Mouse (Mus musculus) forebrain, postnatal 0 days (tissue): ENCODE measurements around the gene Ctsf. TPM values are rescaled to one million over a fixed set of nuclear protein-coding genes. Genes with fewer than 3 reads are reported as not detected.
"Not testable (repeated sequence)": the region's sequence is repeated elsewhere in the genome, so short reads cannot be mapped to it uniquely, and the experiment has no call there.

ENCODE experiments used
- ATAC-seq: fragments of 200-750 bp; cut with Nextera tagmentation; 2 replicates; pipeline ENCODE4 v1.8.0; 2017; ENCODE audit warnings: mild to moderate bottlenecking, moderate library complexity
- DNase-seq: peaks from one replicate; pipeline ENCODE4 v3.0.0-alpha.2; 2015
- H3K27ac ChIP-seq: fragments of 300-500 bp; sonication (generic); 2 replicates; pipeline ENCODE4 v1.5.1; 2014; ENCODE audit warnings: low read depth, mild to moderate bottlenecking, antibody characterized with exemption, low read length, moderate library complexity, mixed read lengths
- H3K27me3 ChIP-seq: fragments of 300-500 bp; sonication (generic); 2 replicates; pipeline ENCODE4 v1.6.1; 2014; ENCODE audit warnings: mild to moderate bottlenecking, low read length, mixed read lengths; ENCODE audit not compliant: insufficient read depth
- H3K36me3 ChIP-seq: fragments of 300-500 bp; sonication (generic); 2 replicates; pipeline ENCODE4 v1.6.1; 2014; ENCODE audit warnings: mild to moderate bottlenecking, moderate library complexity; ENCODE audit not compliant: insufficient read depth
- H3K4me1 ChIP-seq: fragments of 300-500 bp; sonication (generic); 2 replicates; pipeline ENCODE4 v1.6.1; 2014; ENCODE audit warnings: antibody characterized with exemption; ENCODE audit not compliant: insufficient read depth
- H3K4me2 ChIP-seq: fragments of 300-500 bp; sonication (generic); 2 replicates; pipeline ENCODE4 v1.6.1; 2014; ENCODE audit warnings: low read depth, mild to moderate bottlenecking, moderate library complexity
- H3K4me3 ChIP-seq: fragments of 300-500 bp; sonication (generic); 2 replicates; pipeline ENCODE4 v1.5.1; 2014; ENCODE audit warnings: low read depth, low read length, mixed read lengths
- H3K9ac ChIP-seq: fragments of 300-500 bp; sonication (generic); 2 replicates; pipeline ENCODE4 v1.6.1; 2014; ENCODE audit warnings: mild to moderate bottlenecking
- H3K9me3 ChIP-seq: fragments of 300-500 bp; sonication (generic); 2 replicates; pipeline ENCODE4 v1.6.1; 2016; ENCODE audit warnings: low read length
- CTCF ChIP-seq: sonication (generic); IDR thresholded peaks from 2 replicates; pipeline ENCODE4 v1.5.1; 2016; ENCODE audit warnings: antibody characterized with exemption, control low read depth, low read depth
- WGBS: fragments of 180-500 bp; shearing (Covaris S2); extraction: QIAGEN DNeasy Blood & Tissue Kit; methylation state at CpG from one replicate; pipeline ENCODE4 v1.1.7; 2014; 5-methylcytosine and 5-hydroxymethylcytosine counted together
- polyA plus RNA-seq: library from polyadenylated mRNA; unstranded; fragments of >200 nt; fragmentation: Nextera tagmentation; extraction: Ambion mirVana; gene quantifications from 2 replicates; pipeline ENCODE4 v1.2.1, GENCODE M21; 2015
- total RNA-seq: library from RNA; depleted of rRNA; stranded (reverse); fragments of >200 nt; gene quantifications from 2 replicates; pipeline ENCODE4 v1.2.3, GENCODE M21; 2014

Gene Ctsf
- total and polyA plus RNA-seq, 2 experiments from 2014 or later, result 79.4 to 117 TPM

GRCm38 (mm10) chr19:4849800-4850199, 5.1 kb upstream of the Ctsf start:
- TF ChIP-seq CTCF, result no peak
- H3K4me3 ChIP-seq, result no peak overlapping the region
- WGBS, result 74% methylated on average over 4 of the region's 4 CpGs
- DNase-seq (no peak), ATAC-seq (no peak)
- H3K4me1 ChIP-seq, result peaks cover 4% of the 10 kb centered on the region; the same call in 1 of the 2 replicates
- H3K9me3 ChIP-seq, result no peaks in the 10 kb centered on the region
- no peaks in the 10 kb centered on the region for H3K27me3 ChIP-seq
- no peak overlapping the region for H3K9ac ChIP-seq
- no peaks in the 10 kb centered on the region for H3K36me3 ChIP-seq
- no peak overlapping the region for H3K4me2 ChIP-seq
- no peak overlapping the region for H3K27ac ChIP-seq

- no peak overlapping the region for H3K9ac ChIP-seq
- no peak overlapping the region for H3K27ac ChIP-seq
- 30% methylated on average over 5 of the region's 5 CpGs for WGBS
- no peak for DNase-seq
- H3K4me1 ChIP-seq, result peaks cover 4% of the 10 kb centered on the region; the same call in 1 of the 2 replicates
- no peak for TF ChIP-seq CTCF
- H3K4me3 ChIP-seq, result no peak overlapping the region
- no peaks in the 10 kb centered on the region for H3K9me3 ChIP-seq
- no peak overlapping the region for H3K4me2 ChIP-seq
- no peaks in the 10 kb centered on the region for H3K36me3 ChIP-seq
- ATAC-seq, result no peak
- no peaks in the 10 kb centered on the region for H3K27me3 ChIP-seq
These were observed 4.6 kb upstream of the Ctsf start for GRCm38 (mm10) chr19:4850281-4850680.

GRCm38 (mm10) chr19:4855470-4855820, 515 bp downstream of the Ctsf start:
- Histone ChIP-seq H3K27me3 (no peaks in the 10 kb centered on the region), H3K27ac (0 out of 2 replicates have a peak overlapping the region, but pooled peaks have one; percentile 9), H3K9ac (peak overlapping the region; percentile 74), H3K4me2 (peak overlapping the region; percentile 99), H3K4me3 (peak overlapping the region; percentile 72), H3K4me1 (peaks cover 9% of the 10 kb centered on the region; the same call in 1 of the 2 replicates), H3K9me3 (no peaks in the 10 kb centered on the region), H3K36me3 (peaks cover 22% of the 10 kb centered on the region)
- 1% methylated on average over 14 of the region's 14 CpGs for WGBS
- DNase-seq, result no peak
- peak; percentile 9; the same call in 1 of the 2 replicates for ATAC-seq
- no peak for TF ChIP-seq CTCF

DNA sequence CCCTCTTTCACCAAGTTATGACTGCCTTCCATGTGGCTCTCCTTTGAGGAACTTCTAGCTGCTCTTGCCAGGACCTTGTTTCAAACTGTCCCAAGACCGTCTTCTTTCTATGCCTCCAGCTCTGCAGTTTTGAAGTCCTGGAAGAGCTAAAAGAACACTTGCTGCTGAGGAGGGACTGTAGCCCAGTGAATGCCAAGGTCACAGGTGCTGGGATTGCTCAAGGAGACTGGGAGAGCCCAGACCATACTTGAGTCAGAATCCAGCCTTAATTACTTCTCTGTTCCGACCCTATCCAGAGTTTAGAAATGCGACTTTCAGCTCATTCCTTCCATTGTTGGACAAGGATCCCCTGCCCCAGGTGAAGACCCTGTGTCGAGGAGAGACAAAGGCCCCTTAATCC, 1.0 kb downstream of the Ctsf start:
- no peak overlapping the region for H3K9ac ChIP-seq
- no peak overlapping the region for H3K27ac ChIP-seq
- 47% methylated on average over 4 of the region's 4 CpGs for WGBS
- H3K4me1 ChIP-seq, result peaks cover 9% of the 10 kb centered on the region; the same call in 1 of the 2 replicates
- no peak for TF ChIP-seq CTCF
- DNase-seq, result no peak
- no peak for ATAC-seq
- peak overlapping the region; percentile 72 for H3K4me3 ChIP-seq
- peak overlapping the region; percentile 99 for H3K4me2 ChIP-seq
- H3K27me3 ChIP-seq, result no peaks in the 10 kb centered on the region
- H3K9me3 ChIP-seq, result no peaks in the 10 kb centered on the region
- H3K36me3 ChIP-seq, result peaks cover 27% of the 10 kb centered on the region

- ATAC-seq (no peak), DNase-seq (no peak)
- TF ChIP-seq CTCF, result no peak
- H3K9me3 ChIP-seq, result no peaks in the 10 kb centered on the region
- H3K27ac ChIP-seq, result no peak overlapping the region
- peaks cover 9% of the 10 kb centered on the region; the same call in 1 of the 2 replicates for H3K4me1 ChIP-seq
- H3K36me3 ChIP-seq, result peaks cover 27% of the 10 kb centered on the region
- no peaks in the 10 kb centered on the region for H3K27me3 ChIP-seq
- H3K9ac ChIP-seq, result no peak overlapping the region
- WGBS, result 85% methylated on average over 6 of the region's 6 CpGs
- H3K4me2 ChIP-seq, result no peak overlapping the region
- no peak overlapping the region for H3K4me3 ChIP-seq
These were observed 4.2 kb downstream of the Ctsf start for GRCm38 (mm10) chr19:4859081-4859480.

GRCm38 (mm10) chr19:4863048-4863447, 8.1 kb downstream of the Ctsf start:
- no peaks in the 10 kb centered on the region for H3K9me3 ChIP-seq
- H3K27ac ChIP-seq, result no peak overlapping the region
- no peaks in the 10 kb centered on the region for H3K27me3 ChIP-seq
- WGBS, result 76% methylated on average over 6 of the region's 6 CpGs
- no peak overlapping the region for H3K4me2 ChIP-seq
- H3K4me3 ChIP-seq, result no peak overlapping the region
- DNase-seq (no peak), ATAC-seq (no peak)
- H3K36me3 ChIP-seq, result peaks cover 26% of the 10 kb centered on the region
- H3K4me1 ChIP-seq, result no peaks in the 10 kb centered on the region
- no peak for TF ChIP-seq CTCF
- H3K9ac ChIP-seq, result no peak overlapping the region

DNA sequence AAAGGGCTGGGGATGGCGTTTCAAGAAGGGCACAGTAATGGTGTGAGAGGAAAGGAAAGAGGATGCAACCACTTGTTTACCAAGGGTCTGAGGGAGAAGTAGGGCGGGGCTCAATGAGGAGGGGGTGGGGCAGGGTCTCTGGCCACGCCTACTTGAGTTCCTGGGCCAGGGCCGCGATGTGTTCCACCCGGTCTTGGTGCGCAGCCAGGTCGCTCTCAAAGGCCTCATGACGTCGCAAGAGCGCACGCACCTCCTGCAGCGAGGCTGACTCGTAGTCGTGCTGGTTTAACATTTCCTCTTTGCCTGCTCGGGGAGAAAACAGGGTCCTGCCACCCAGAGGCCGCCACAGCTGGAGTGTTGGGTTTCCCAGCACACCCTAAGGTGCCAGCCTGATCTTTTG, 10.2 kb downstream of the Ctsf start:
- no peak for TF ChIP-seq CTCF
- 4% methylated on average over 17 of the region's 17 CpGs for WGBS
- no peak overlapping the region; the same call in 1 of the 2 replicates for H3K9ac ChIP-seq
- no peaks in the 10 kb centered on the region for H3K27me3 ChIP-seq
- peaks cover 8% of the 10 kb centered on the region for H3K36me3 ChIP-seq
- no peak overlapping the region for H3K27ac ChIP-seq
- H3K4me3 ChIP-seq, result no peak overlapping the region
- no peaks in the 10 kb centered on the region for H3K9me3 ChIP-seq
- H3K4me2 ChIP-seq, result 0 out of 2 replicates have a peak overlapping the region, but pooled peaks have one; percentile 5
- peak; percentile 28 for DNase-seq
- H3K4me1 ChIP-seq, result no peaks in the 10 kb centered on the region
- no peak for ATAC-seq

- not testable (repeated sequence) for H3K36me3 ChIP-seq, DNase-seq, H3K4me3 ChIP-seq, H3K9ac ChIP-seq, H3K4me2 ChIP-seq, H3K9me3 ChIP-seq, H3K27me3 ChIP-seq, ATAC-seq, H3K4me1 ChIP-seq, H3K27ac ChIP-seq
- 88% methylated on average over 1 of the region's 1 CpGs for WGBS
These were observed 19.7 kb downstream of the Ctsf start for GRCm38 (mm10) chr19:4874613-4875012.
